8 mouse cellular contexts compared by ENCODE assay signal in genomic region chr9:48538044-48538645, GRCm38 (mm10). TPM values are rescaled to one million over a fixed set of nuclear protein-coding genes. Genes with fewer than 3 reads are reported as not detected.
DNase-seq lines count a peak whose midpoint lies in the region; ATAC-seq and TF ChIP-seq lines count a peak whose summit lies in the region.

No protein-coding gene starts in this region.

- no peaks in the 10 kb centered on the region; the same call in 1 of the 2 replicates for H3K4me1 ChIP-seq in intestine, embryonic 16.5 days (ENCODE audit: control insufficient read depth, insufficient read depth, low read length)
- H3K4me1 ChIP-seq in neural tube, embryonic 12.5 days = no peaks in the 10 kb centered on the region; the same call in 1 of the 2 replicates

- no peak overlapping the region for H3K9ac ChIP-seq in intestine, embryonic 16.5 days (ENCODE audit: low read depth, low read length)
- no peak overlapping the region for H3K9ac ChIP-seq in neural tube, embryonic 12.5 days

- H3K4me3 ChIP-seq in left cerebral cortex, adult 2 months = peak overlapping the region; percentile 13; the same call in 1 of the 2 replicates
- no peak overlapping the region; the same call in 1 of the 2 replicates for H3K4me3 ChIP-seq in intestine, embryonic 16.5 days (ENCODE audit: low read length)
- peak overlapping the region; percentile 14; the same call in 1 of the 2 replicates for H3K4me3 ChIP-seq in neural tube, embryonic 12.5 days

- H3K36me3 ChIP-seq in intestine, embryonic 16.5 days (ENCODE audit: control insufficient read depth, insufficient read depth, low read length) = no peaks in the 10 kb centered on the region
- no peaks in the 10 kb centered on the region for H3K36me3 ChIP-seq in neural tube, embryonic 12.5 days

- intact Hi-C loops in left cerebral cortex, adult 2 months (cut with DNase I) = no loop called here
- intact Hi-C loops in left cerebral cortex, postnatal 36 days (cut with DNase I) = no loop called here
- intact Hi-C loops in left cerebral cortex, postnatal 14 days (cut with DNase I) = no loop called here

- H3K9me3 ChIP-seq in intestine, embryonic 16.5 days (ENCODE audit: control insufficient read depth, low read length) = 0 out of 2 replicates have a peak, but pooled peaks cover 8% of the 10 kb centered on the region
- peaks cover 7% of the 10 kb centered on the region; the same call in 1 of the 2 replicates for H3K9me3 ChIP-seq in neural tube, embryonic 12.5 days

- 5% methylated on average over 17 of the region's 17 CpGs for WGBS in intestine, embryonic 16.5 days
- 2% methylated on average over 17 of the region's 17 CpGs for WGBS in neural tube, embryonic 12.5 days

- no peak for DNase-seq in left cerebral cortex, adult 2 months (ENCODE audit: extremely low spot score in 1 of 2, low spot score in 2 of 2)
- DNase-seq in left cerebral cortex, postnatal 36 days (ENCODE audit: low spot score in 2 of 2) = no peak
- DNase-seq in embryo, embryonic 9.5 days (ENCODE audit: extremely low spot score) = peak; percentile 24
- DNase-seq in left cerebral cortex, postnatal 14 days (ENCODE audit: low spot score in 2 of 2) = no peak
- no peak for DNase-seq in urinary bladder, adult 2 months (ENCODE audit: low spot score)
- no peak for DNase-seq in lung, postnatal 10 days

- H3K27ac ChIP-seq in left cerebral cortex, adult 2 months = no peak overlapping the region
- H3K27ac ChIP-seq in intestine, embryonic 16.5 days (ENCODE audit: low read length) = no peak overlapping the region
- no peak overlapping the region for H3K27ac ChIP-seq in neural tube, embryonic 12.5 days

- H3K27me3 ChIP-seq in intestine, embryonic 16.5 days (replicated peaks; ENCODE audit: control insufficient read depth, insufficient read depth, low read length) = peaks cover 6% of the 10 kb centered on the region; the same call in 1 of the 2 replicates
- no peaks in the 10 kb centered on the region for H3K27me3 ChIP-seq in neural tube, embryonic 12.5 days (replicated peaks)

- no peak for TF ChIP-seq CTCF in left cerebral cortex, adult 2 months (IDR thresholded peaks at IDR 0.05)

- no peak for ATAC-seq in intestine, embryonic 16.5 days
- ATAC-seq in neural tube, embryonic 12.5 days (ENCODE audit: low FRiP score, low read depth) = no peak

- H3K4me2 ChIP-seq in intestine, embryonic 16.5 days (ENCODE audit: low read depth, low read length) = 0 out of 2 replicates have a peak overlapping the region, but pooled peaks have one; percentile 12
- peak overlapping the region; percentile 54 for H3K4me2 ChIP-seq in neural tube, embryonic 12.5 days (replicated peaks)

RNA-seq across cellular contexts. Expression of gene Gm5617, which starts 42.9 kb away (rescaled TPM):
- total RNA-seq in left cerebral cortex, adult 2 months (2021) = 1 to 10 TPM; 9.3 to 9.4 TPM
- 10 to 100 TPM; 11.0 to 12.0 TPM for total RNA-seq in left cerebral cortex, postnatal 36 days (2021)
- 30.0 and 32.1 TPM in 2 replicates for polyA plus RNA-seq in intestine, embryonic 16.5 days (2015; fragmentation: Nextera tagmentation; extraction: Ambion mirVana)
- 35.5 and 36.0 TPM in 2 replicates for polyA plus RNA-seq in neural tube, embryonic 12.5 days (2016; fragmentation: Nextera tagmentation; extraction: Ambion mirVana)
- 10 to 100 TPM in 1 of 2 experiments, 1 to 10 TPM in 1; 9.0 to 11.4 TPM for total RNA-seq in left cerebral cortex, postnatal 14 days (2021)
- polyA plus RNA-seq in urinary bladder, adult 2 months (2012; rRNA removed) = 26.3 and 29.8 TPM in 2 replicates

RNA-seq across cellular contexts. Expression of gene Rbm7, which starts 43.0 kb away (rescaled TPM):
- total RNA-seq in left cerebral cortex, adult 2 months (2021) = 10 to 100 TPM; 32.1 to 36.1 TPM
- 10 to 100 TPM; 35.2 to 36.5 TPM for total RNA-seq in left cerebral cortex, postnatal 36 days (2021)
- 104 and 110 TPM in 2 replicates for polyA plus RNA-seq in intestine, embryonic 16.5 days (2015; fragmentation: Nextera tagmentation; extraction: Ambion mirVana)
- polyA plus RNA-seq in neural tube, embryonic 12.5 days (2016; fragmentation: Nextera tagmentation; extraction: Ambion mirVana) = 97.7 and 98.6 TPM in 2 replicates
- total RNA-seq in left cerebral cortex, postnatal 14 days (2021) = 10 to 100 TPM; 32.1 to 35.9 TPM
- 53.6 and 58.4 TPM in 2 replicates for polyA plus RNA-seq in urinary bladder, adult 2 months (2012; rRNA removed)

RNA-seq across cellular contexts. Expression of gene Rexo2, which starts 57.7 kb away (rescaled TPM):
- total RNA-seq in left cerebral cortex, adult 2 months (2021) = 10 to 100 TPM; 95.4 to 99.5 TPM
- 100 to 1,000 TPM in 1 of 2 experiments, 10 to 100 TPM in 1; 97.9 to 101 TPM for total RNA-seq in left cerebral cortex, postnatal 36 days (2021)
- polyA plus RNA-seq in intestine, embryonic 16.5 days (2015; fragmentation: Nextera tagmentation; extraction: Ambion mirVana) = 97.9 and 108 TPM in 2 replicates
- polyA plus RNA-seq in neural tube, embryonic 12.5 days (2016; fragmentation: Nextera tagmentation; extraction: Ambion mirVana) = 89.9 and 93.8 TPM in 2 replicates
- 100 to 1,000 TPM; 102 to 108 TPM for total RNA-seq in left cerebral cortex, postnatal 14 days (2021)
- polyA plus RNA-seq in urinary bladder, adult 2 months (2012; rRNA removed) = 412 and 443 TPM in 2 replicates
